Mouse (Mus musculus) heart, postnatal 36 days (tissue): ENCODE data around the gene Plcl1. TPM values are rescaled to one million over a fixed set of nuclear protein-coding genes. Genes with fewer than 3 reads are reported as not detected.
"Not testable (repeated sequence)": the region's sequence is repeated elsewhere in the genome, so short reads cannot be mapped to it uniquely, and the experiment has no call there.

Experiments used
- DNase-seq, 2 experiments: peaks; one replicate each; pipeline ENCODE4 v3.0.0; 2021 to 2022
- intact Hi-C: fragments of 180-260 bp; cut with DNase I; formaldehyde crosslinking; loops from one replicate; pipeline ENCODE4 v1.15.1; 2025
- total RNA-seq, 2 experiments: library from RNA; stranded (reverse); gene quantifications; 2 replicates each; pipeline ENCODE4 v1.2.3; 2021

Plcl1 gene
- total RNA-seq, 2 experiments from 2014 or later, result 3.9 to 4.4 TPM

GRCm38 (mm10) chr1:55512165-55512564, 106.4 kb downstream of the Plcl1 start:
- no peak for DNase-seq
- intact Hi-C loops, result loop anchor here (5.0 kb wide), 1 partner anchor 105 kb away; the partner anchor contains the start of gene Plcl1

DNA sequence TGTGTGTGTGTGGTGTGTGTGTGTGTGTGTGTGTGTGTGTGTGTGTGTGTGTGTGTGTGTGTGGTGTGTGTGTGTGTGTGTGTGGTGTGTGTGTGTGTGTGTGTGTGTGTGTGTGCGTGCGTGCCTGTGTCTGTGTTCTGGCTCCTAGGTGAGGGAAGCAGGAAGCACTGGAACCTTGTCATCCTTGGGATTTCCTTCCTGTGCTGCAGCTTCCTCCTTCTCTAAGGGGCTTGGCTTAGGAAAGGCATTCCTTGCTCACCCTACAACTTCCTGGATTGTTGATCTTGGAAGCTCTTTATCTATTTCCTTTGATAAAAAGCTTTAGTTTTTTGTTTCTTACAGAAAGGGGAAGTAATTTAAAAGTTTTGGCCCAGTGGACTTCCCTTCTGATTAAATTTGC, 107.1 kb downstream of the Plcl1 start:
- DNase-seq, result not testable (repeated sequence)
- intact Hi-C loops, result loop anchor here (5.0 kb wide), 1 partner anchor 105 kb away; the partner anchor contains the start of gene Plcl1

GRCm38 (mm10) chr1:55517182-55517581, 111.5 kb downstream of the Plcl1 start:
- intact Hi-C loops, result no loop called here
- DNase-seq, result no peak

DNA sequence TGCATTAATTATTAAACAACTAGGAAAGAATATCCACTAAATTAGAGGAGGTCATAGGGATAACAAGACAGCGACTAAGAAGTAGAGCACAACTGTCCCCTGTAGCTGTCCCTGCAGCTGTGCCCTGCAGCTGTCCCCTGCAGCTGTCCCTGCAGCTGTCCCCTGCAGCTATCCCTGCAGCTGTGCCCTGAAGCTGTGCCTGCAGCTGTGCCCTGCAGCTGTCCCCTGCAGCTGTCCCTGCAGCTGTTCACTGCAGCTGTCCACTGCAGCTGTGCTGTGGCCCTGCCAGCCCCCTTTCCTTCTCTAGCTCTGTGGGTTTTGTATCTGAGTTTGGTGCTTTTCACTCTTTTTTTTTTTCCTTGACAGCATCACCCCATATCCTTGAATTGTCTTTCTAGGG, 118.2 kb downstream of the Plcl1 start:
- intact Hi-C loops, result no loop called here
- no peak for DNase-seq

DNA sequence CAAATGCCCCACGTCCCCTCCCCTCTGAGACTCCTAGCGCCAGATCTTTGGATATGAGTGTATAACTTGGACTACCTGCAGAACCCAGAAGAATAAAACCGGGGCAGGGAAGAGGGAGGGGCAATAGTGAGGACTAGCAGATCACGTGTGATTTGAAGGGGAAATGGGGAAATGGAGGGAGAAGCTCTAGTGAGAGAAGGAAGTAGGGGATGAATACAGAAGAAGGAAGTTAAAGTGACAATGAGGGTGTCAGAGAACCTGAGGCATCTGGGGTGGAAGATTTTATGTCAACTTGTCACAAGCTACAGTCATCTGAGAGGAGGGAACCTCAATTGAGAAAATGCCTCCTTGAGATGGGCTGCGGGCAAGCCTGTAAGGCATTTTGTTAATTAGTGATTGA, 119.4 kb downstream of the Plcl1 start:
- intact Hi-C loops, result no loop called here
- DNase-seq, result no peak

- intact Hi-C loops, result no loop called here
- DNase-seq, result no peak
These were observed 120.0 kb downstream of the Plcl1 start for GRCm38 (mm10) chr1:55525748-55526147.

GRCm38 (mm10) chr1:55528547-55529304, 123.0 kb downstream of the Plcl1 start:
- DNase-seq, result peak; percentile 6 to 35
- intact Hi-C loops, result no loop called here

GRCm38 (mm10) chr1:55533823-55534222, 128.1 kb downstream of the Plcl1 start:
- intact Hi-C loops, result no loop called here
- no peak for DNase-seq

DNA sequence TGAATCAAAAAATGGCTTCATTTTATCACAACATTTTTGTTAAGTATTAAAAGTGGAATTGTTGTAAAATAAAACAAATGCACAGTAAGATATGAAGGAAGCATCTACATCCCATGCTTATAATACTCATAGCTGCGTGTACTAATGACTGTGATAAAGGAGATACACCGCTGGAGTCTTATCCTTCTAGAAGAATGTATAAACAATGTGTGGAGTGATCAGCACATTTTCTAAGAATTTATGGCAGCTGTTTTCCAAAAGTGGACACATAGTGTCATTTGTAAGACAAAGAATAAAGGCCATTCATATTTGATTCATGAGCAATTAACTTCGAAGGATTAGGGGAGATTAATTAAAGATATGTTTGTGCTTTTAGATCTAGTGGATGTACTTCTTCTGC, 148.7 kb downstream of the Plcl1 start:
- DNase-seq, result no peak
- intact Hi-C loops, result no loop called here

- DNase-seq, result no peak
- intact Hi-C loops, result no loop called here
These were observed 152.2 kb downstream of the Plcl1 start for GRCm38 (mm10) chr1:55557960-55558359.

DNA sequence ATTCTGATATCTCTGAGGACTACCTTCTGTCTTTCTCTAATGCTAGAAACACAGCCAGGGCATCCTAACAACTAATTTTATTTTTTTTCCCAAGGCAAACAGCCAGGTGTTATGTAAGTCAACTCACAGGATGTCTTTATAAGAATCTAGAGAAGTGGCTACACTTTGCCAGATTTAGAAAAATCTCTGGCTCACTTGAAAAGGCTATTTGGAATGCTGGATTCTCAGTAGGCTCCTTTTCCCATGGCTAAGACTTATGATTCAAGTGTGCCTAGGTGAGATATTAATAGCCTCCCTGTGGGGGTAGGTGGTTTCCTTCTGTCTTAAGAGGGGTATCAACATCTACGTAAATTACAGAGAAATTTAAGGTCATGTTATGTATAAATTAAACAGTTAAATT, 152.7 kb downstream of the Plcl1 start:
- DNase-seq, result no peak
- intact Hi-C loops, result no loop called here

GRCm38 (mm10) chr1:55559998-55560397, 154.3 kb downstream of the Plcl1 start:
- intact Hi-C loops, result loop anchor here (5.0 kb wide), 1 partner anchor 153 kb away; the partner anchor contains the start of gene Plcl1
- no peak for DNase-seq

GRCm38 (mm10) chr1:55565933-55566332, 160.2 kb downstream of the Plcl1 start:
- intact Hi-C loops, result no loop called here
- no peak for DNase-seq

- intact Hi-C loops, result no loop called here
- no peak for DNase-seq
These were observed 162.2 kb downstream of the Plcl1 start for GRCm38 (mm10) chr1:55567801-55568360.

DNA sequence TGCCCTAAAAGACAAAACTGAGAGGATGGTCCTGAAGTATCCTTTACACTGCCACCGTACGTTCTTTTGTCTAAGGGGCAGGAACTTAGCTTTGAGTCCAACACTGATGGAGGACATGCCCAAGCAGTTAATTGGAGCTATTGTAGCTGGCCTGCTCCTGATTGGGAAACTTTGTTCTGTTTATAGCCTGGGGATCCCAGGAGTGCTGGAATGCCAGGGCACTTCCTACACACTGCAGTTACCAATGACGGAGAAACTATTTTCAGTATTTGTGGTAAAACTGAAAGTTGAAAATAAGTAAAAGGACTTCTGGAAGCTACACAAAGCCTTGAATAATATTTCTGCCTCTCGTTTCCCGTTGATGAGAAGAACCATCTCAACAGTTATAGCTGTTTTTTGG, 164.5 kb downstream of the Plcl1 start:
- no peak for DNase-seq
- intact Hi-C loops, result loop anchor here (10.0 kb wide), 1 partner anchor 265 kb away; no protein-coding TSS in a partner anchor

DNA sequence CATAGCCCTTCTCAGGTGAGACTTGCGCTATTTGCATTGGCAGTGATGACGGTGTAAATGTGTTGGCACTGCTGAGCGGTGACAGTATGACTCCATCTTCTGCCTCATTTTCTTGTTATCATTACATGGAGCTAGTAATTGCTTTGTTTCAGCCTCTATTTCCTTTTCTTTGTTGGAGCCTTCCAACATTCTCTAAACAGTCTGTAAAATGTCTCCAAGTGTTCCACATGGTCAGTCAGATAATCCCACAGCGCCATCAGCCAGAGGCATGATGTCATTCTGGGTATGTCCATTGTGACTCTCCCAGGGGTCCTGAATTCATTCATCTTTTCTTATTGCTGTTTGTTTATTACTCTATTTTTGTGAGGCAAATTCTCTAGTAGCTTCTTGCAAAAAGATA, 165.7 kb downstream of the Plcl1 start:
- DNase-seq, result peak in 1 of 2 experiments; percentile 13
- intact Hi-C loops, result loop anchor here (10.0 kb wide), 1 partner anchor 263 kb away; no protein-coding TSS in a partner anchor

DNA sequence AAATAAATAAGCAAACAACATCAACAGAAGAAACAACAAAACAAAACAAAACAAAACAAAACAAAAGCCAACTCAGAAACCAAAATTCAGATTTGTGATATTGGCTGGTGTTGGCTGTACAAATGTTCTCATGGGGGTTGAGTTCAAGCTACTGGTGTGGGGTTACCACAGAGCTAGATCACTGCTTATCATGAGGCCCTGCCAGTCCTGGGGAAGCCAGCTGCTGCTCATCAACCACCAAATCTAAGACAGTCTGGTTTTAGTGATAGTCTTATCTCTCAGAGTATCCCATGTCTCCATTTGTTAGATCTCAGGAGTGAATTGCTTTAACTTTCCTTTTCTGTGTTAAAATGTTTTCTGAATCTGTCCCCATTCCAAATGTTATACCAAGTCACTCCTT, 166.5 kb downstream of the Plcl1 start:
- intact Hi-C loops, result loop anchor here (10.0 kb wide), 1 partner anchor 263 kb away; no protein-coding TSS in a partner anchor
- DNase-seq, result no peak

- DNase-seq, result no peak
- intact Hi-C loops, result loop anchor here (10.0 kb wide), 1 partner anchor 262 kb away; no protein-coding TSS in a partner anchor
These were observed 166.9 kb downstream of the Plcl1 start for GRCm38 (mm10) chr1:55572664-55573063.

- intact Hi-C loops, result loop anchor here (10.0 kb wide), 1 partner anchor 259 kb away; no protein-coding TSS in a partner anchor
- DNase-seq, result peak; percentile 41 to 49
These were observed 170.2 kb downstream of the Plcl1 start for GRCm38 (mm10) chr1:55575916-55576315.

GRCm38 (mm10) chr1:55581752-55582151, 176.0 kb downstream of the Plcl1 start:
- intact Hi-C loops, result loop anchor here (10.0 kb wide), 2 partner anchors 153 to 177 kb away; partner anchors contain the start of gene Plcl1
- no peak for DNase-seq

DNA sequence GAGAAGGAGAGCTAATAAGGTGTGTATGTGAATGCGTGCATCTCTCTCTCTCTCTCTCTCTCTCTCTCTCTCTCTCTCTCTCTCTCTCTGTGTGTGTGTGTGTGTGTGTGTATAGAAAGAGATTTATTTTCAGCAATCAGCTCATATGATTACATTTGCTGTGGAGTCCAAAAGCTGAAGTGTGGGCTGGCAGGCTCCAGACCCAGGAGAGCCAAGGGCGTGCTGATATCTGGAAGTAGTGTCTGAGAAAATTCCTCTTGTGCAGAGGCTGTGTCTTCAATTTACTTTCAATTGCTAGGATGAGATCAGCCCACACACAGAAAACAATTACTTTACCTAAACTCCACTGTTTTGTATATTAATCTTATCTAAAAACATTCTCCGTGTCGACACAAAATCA, 179.7 kb downstream of the Plcl1 start:
- DNase-seq, result peak in 1 of 2 experiments; percentile 24
- intact Hi-C loops, result loop anchor here (10.0 kb wide), 2 partner anchors 149 to 181 kb away; partner anchors contain the start of gene Plcl1
